Mouse (Mus musculus): ENCODE data around the gene Pdcd4.

DNA sequence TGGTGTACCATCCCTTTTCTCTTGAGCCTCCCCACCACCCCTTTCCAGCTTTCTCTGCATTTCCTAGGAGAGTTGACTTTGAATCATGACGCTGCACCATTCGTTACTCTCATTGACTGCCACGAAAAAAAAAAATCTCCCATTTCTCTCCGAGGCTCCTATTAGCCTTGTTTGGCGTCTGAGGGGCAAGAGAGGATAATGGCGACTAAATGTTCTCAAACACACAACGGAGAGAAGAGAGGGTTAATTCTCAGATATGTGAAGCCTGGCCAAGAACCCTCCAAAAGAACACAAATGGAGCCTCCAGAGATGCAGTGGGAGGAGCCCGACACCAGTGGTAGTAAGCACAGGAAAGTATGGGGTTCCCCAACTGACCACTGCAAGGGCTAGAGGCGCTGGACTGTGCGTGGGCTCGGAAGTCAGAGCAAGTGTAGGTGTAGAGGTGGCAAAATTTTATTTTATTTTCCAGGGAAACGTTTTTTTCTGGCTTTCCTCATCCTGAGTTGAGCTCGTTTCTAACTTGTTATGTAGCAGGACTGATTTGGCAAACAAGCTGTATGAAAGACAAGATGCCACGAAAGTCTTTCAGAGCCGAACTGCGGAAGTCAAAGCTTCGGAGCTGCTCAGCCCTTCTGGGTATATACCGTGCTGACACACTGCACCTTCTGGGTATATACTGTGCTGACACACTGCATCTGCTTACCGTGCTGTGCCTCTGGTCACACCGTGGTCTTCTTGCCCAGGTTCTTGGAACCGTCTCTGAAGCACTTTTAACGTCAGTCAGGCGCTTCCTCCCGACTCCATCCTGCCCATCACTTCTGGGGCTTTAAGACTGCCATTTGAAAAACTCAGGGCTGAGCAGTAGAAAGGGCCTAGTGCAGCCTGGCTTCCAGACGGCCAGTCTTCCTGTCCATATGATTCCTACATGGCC, 7.2 kb downstream of the Pdcd4 start:
- TF ChIP-seq POLR2A (IDR thresholded peaks at IDR 0.05; ENCODE audit: borderline replicate concordance, extremely low read depth, insufficient read depth, insufficient read length, poor library complexity, severe bottlenecking) = no peak
- TF ChIP-seq CTCF (IDR thresholded peaks at IDR 0.05; ENCODE audit: borderline replicate concordance, extremely low read depth, insufficient read depth, insufficient read length) = no peak

All from brain, embryonic 14.5 days (tissue).